In genomic region chr1:134120179-134120578, GRCm38 (mm10) we compare ENCODE assay signal across 9 mouse cellular contexts. TPM values are rescaled to one million over a fixed set of nuclear protein-coding genes. Genes with fewer than 3 reads are reported as not detected.
DNase-seq lines count a peak whose midpoint lies in the region; ATAC-seq and TF ChIP-seq lines count a peak whose summit lies in the region.
"Had no signal": no experiment of that assay in that cellular context is flagged by ENCODE, and none has a peak within 500 bp of the region (broad histone marks: within the 10 kb centered on the region; RNA-seq: fewer than 3 reads in every experiment).

No protein-coding gene starts in this region.

- no peak for TF ChIP-seq POLR2A in bone marrow, adult 2 months (IDR thresholded peaks at IDR 0.05; ENCODE audit: borderline replicate concordance, control insufficient read depth, low read depth, low read length)

- DNase-seq in heart, embryonic 10.5 days (ENCODE audit: low spot score) = peak; percentile 91
- peak; percentile 92 to 97 for DNase-seq in layer of hippocampus, adult 2 months (ENCODE audit: low spot score in 2 of 2)
- peak; percentile 83 for DNase-seq in lung, postnatal 0 days (ENCODE audit: low spot score)
- DNase-seq in retina, adult 2 months (ENCODE audit: low read depth, low spot score) = peak; percentile 61
- peak; percentile 81 for DNase-seq in thymus, postnatal 25 days

- WGBS in bone marrow, adult 2 months = 3% methylated on average over 5 of the region's 5 CpGs
- WGBS in embryonic facial prominence, embryonic 15.5 days = 4% methylated on average over 5 of the region's 5 CpGs
- 3% methylated on average over 5 of the region's 5 CpGs for WGBS in heart, embryonic 10.5 days
- WGBS in lung, postnatal 0 days = under 1% methylated on average over 5 of the region's 5 CpGs

- H3K9ac ChIP-seq in embryonic facial prominence, embryonic 15.5 days = no peak overlapping the region
- no peak overlapping the region for H3K9ac ChIP-seq in lung, postnatal 0 days (replicated peaks; ENCODE audit: low read depth)

- no peak overlapping the region for H3K4me2 ChIP-seq in embryonic facial prominence, embryonic 15.5 days (replicated peaks)
- H3K4me2 ChIP-seq in lung, postnatal 0 days (replicated peaks; ENCODE audit: low read depth, low read length) = no peak overlapping the region

- H3K27me3 ChIP-seq in E14TG2a.4 (ENCODE audit: insufficient read depth, low read length) = no peaks in the 10 kb centered on the region
- H3K27me3 ChIP-seq in embryonic facial prominence, embryonic 15.5 days = no peaks in the 10 kb centered on the region
- H3K27me3 ChIP-seq in heart, embryonic 10.5 days (ENCODE audit: insufficient read depth, poor library complexity, severe bottlenecking) = no peaks in the 10 kb centered on the region
- no peaks in the 10 kb centered on the region for H3K27me3 ChIP-seq in lung, postnatal 0 days (replicated peaks; ENCODE audit: insufficient read depth, low read length)

- TF ChIP-seq CTCF in E14TG2a.4 (conservative IDR thresholded peaks at IDR 0.05; ENCODE audit: low read length) = peak; percentile 91
- TF ChIP-seq CTCF in bone marrow, adult 2 months (IDR thresholded peaks at IDR 0.05; ENCODE audit: control insufficient read depth, insufficient read depth, low read length) = peak; percentile 87
- peak; percentile 99 for TF ChIP-seq CTCF in layer of hippocampus, adult 2 months (conservative IDR thresholded peaks at IDR 0.05)
- peak; percentile 92 for TF ChIP-seq CTCF in lung, postnatal 0 days (IDR thresholded peaks at IDR 0.05)

- peaks cover 16% of the 10 kb centered on the region for H3K4me1 ChIP-seq in E14TG2a.4 (replicated peaks; ENCODE audit: low read depth, low read length)
- H3K4me1 ChIP-seq in bone marrow, adult 2 months (ENCODE audit: control insufficient read depth, insufficient read depth, low read length) = no peaks in the 10 kb centered on the region
- peaks cover 11% of the 10 kb centered on the region for H3K4me1 ChIP-seq in embryonic facial prominence, embryonic 15.5 days
- peaks cover 8% of the 10 kb centered on the region; the same call in 1 of the 2 replicates for H3K4me1 ChIP-seq in heart, embryonic 10.5 days
- no peaks in the 10 kb centered on the region for H3K4me1 ChIP-seq in lung, postnatal 0 days (ENCODE audit: insufficient read depth, low read depth, low read length)

- no peak for TF ChIP-seq EP300 in lung, postnatal 0 days (IDR thresholded peaks at IDR 0.05)

- peaks cover 10% of the 10 kb centered on the region for H3K9me3 ChIP-seq in E14TG2a.4 (ENCODE audit: low read length)
- no peaks in the 10 kb centered on the region for H3K9me3 ChIP-seq in embryonic facial prominence, embryonic 15.5 days (replicated peaks)
- no peaks in the 10 kb centered on the region for H3K9me3 ChIP-seq in heart, embryonic 10.5 days
- H3K9me3 ChIP-seq in lung, postnatal 0 days (ENCODE audit: low read length) = no peaks in the 10 kb centered on the region

- H3K36me3 ChIP-seq in E14TG2a.4 (ENCODE audit: insufficient read depth, low read length) = no peaks in the 10 kb centered on the region
- no peaks in the 10 kb centered on the region for H3K36me3 ChIP-seq in embryonic facial prominence, embryonic 15.5 days
- no peaks in the 10 kb centered on the region for H3K36me3 ChIP-seq in heart, embryonic 10.5 days
- no peaks in the 10 kb centered on the region for H3K36me3 ChIP-seq in lung, postnatal 0 days (ENCODE audit: insufficient read depth, low read length)

- H3K4me3 ChIP-seq in E14TG2a.4 (replicated peaks; ENCODE audit: low read length) = no peak overlapping the region
- H3K4me3 ChIP-seq in bone marrow, adult 2 months (replicated peaks; ENCODE audit: control insufficient read depth, low read depth, low read length) = no peak overlapping the region
- H3K4me3 ChIP-seq in embryonic facial prominence, embryonic 15.5 days (replicated peaks) = no peak overlapping the region
- H3K4me3 ChIP-seq in heart, embryonic 10.5 days = no peak overlapping the region
- no peak overlapping the region for H3K4me3 ChIP-seq in layer of hippocampus, adult 2 months
- H3K4me3 ChIP-seq in lung, postnatal 0 days (ENCODE audit: low read depth, low read length) = no peak overlapping the region

- H3K27ac ChIP-seq in bone marrow, adult 2 months (ENCODE audit: control insufficient read depth, insufficient read depth, low read depth, low read length, poor library complexity) = no peak overlapping the region
- H3K27ac ChIP-seq in embryonic facial prominence, embryonic 15.5 days (replicated peaks) = no peak overlapping the region
- H3K27ac ChIP-seq in heart, embryonic 10.5 days = no peak overlapping the region
- H3K27ac ChIP-seq in layer of hippocampus, adult 2 months = no peak overlapping the region
- H3K27ac ChIP-seq in lung, postnatal 0 days (ENCODE audit: low read length) = no peak overlapping the region

- ATAC-seq in embryonic facial prominence, embryonic 15.5 days (ENCODE audit: insufficient number of reproducible peaks, low FRiP score, low TSS enrichment, low read depth) = 0 out of 2 replicates have a peak, but pooled peaks have one; percentile 51
- peak; percentile 70 for ATAC-seq in lung, postnatal 0 days

RNA-seq across cellular contexts. Expression of gene Chit1, which starts 9.1 kb away (rescaled TPM):
- polyA plus RNA-seq in bone marrow, adult 2 months (2011; ENCODE audit: insufficient read depth, insufficient read length, low replicate concordance, missing spikeins) = not detected in 2 replicates
- 0.61 and 0.67 TPM in 2 replicates for polyA plus RNA-seq in embryonic facial prominence, embryonic 15.5 days (2015; fragmentation: Nextera tagmentation; extraction: Ambion mirVana)
- polyA plus RNA-seq in heart, embryonic 10.5 days (2016; fragmentation: Nextera tagmentation; extraction: Ambion mirVana) = 1.1 and 2.0 TPM in 2 replicates
- under 1 TPM in 1 of 2 experiments, not detected in 1; 0.20 TPM for total RNA-seq in layer of hippocampus, adult 2 months (2021)
- polyA plus RNA-seq in lung, postnatal 0 days (2015; fragmentation: Nextera tagmentation; extraction: Ambion mirVana) = 0.29 TPM in 1 of 2 replicates, not detected in the other
- polyA plus RNA-seq: large intestine, adult 2 months had no signal

RNA-seq across cellular contexts. Expression of gene Btg2, which starts 41.3 kb away (rescaled TPM):
- polyA plus RNA-seq in bone marrow, adult 2 months (2011; ENCODE audit: insufficient read depth, insufficient read length, low replicate concordance, missing spikeins) = 79.9 and 89.5 TPM in 2 replicates
- 39.9 and 41.3 TPM in 2 replicates for polyA plus RNA-seq in embryonic facial prominence, embryonic 15.5 days (2015; fragmentation: Nextera tagmentation; extraction: Ambion mirVana)
- 26.1 and 34.2 TPM in 2 replicates for polyA plus RNA-seq in heart, embryonic 10.5 days (2016; fragmentation: Nextera tagmentation; extraction: Ambion mirVana)
- 10 to 100 TPM; 17.2 to 22.0 TPM for total RNA-seq in layer of hippocampus, adult 2 months (2021)
- 177 and 184 TPM in 2 replicates for polyA plus RNA-seq in lung, postnatal 0 days (2015; fragmentation: Nextera tagmentation; extraction: Ambion mirVana)
